Mouse (Mus musculus) cerebellum, adult 9-11 months (tissue): ENCODE measurements around the gene Theg.

ENCODE experiments used
- DNase-seq: peaks from one replicate; pipeline ENCODE4 v3.0.0; 2022

Theg gene

DNA sequence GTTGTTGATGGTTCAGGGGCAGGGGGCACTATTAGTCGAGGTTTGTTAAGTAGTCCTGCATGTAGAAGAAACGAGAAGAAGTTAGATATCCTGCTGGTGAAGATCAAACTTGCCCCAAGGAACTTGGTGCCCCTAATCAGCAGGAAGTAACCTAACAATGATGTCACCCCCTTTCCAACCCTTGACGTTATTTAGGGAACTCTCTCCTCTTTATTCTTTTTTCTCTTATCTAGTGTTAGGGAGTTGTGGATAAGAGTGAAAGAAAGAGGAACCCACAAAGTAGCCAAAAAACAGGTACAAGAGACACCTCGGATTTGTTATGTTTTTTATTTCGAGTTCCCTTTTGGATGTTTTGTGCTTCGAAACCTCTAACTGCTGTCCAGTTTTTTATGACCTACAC is 7.0 kb upstream of the Theg start:
- DNase-seq, result no peak

GRCm38 (mm10) chr10:79590702-79591101 is 3.6 kb upstream of the Theg start:
- DNase-seq, result no peak

DNA sequence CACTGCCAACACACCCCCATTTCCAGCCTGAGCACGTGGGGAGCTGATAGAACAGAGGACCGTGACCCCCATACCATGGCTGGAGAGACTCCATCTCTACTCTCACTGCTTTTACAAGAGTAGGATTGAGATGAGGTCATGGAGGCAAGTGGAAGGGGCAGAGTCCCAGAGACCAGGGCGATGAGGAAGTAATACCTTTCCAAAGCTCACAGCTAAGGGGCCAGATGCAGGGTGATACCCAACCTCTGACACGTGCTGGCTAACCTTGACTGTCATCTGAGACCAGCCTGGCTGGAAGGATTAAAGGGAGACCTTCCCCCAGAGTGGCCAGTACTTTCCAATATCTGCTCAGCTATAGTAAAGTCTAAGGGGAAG is 608 bp upstream of the Theg start:
- no peak for DNase-seq

GRCm38 (mm10) chr10:79586243-79586642 is 888 bp downstream of the Theg start:
- no peak for DNase-seq

GRCm38 (mm10) chr10:79585723-79586122 is 1.4 kb downstream of the Theg start:
- no peak for DNase-seq

DNA sequence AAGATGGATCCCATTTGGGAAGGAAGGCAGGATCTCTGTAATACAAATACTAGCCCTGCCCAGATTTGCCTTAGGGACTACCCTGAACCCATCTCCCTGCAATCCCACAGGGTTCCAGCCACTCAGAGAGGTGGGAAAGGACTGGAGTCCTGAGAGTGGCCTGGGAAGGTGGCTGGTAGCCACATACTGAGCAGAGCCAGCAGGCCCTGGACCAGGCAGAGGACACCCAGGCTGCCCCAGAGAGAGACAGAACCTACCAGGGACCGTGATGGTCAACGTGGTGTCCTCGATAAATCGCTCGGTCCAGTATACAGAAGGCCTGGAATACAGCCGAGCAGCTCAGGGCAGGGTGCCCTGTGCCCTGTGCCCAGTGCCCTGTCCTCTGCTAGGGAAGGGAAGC is 2.0 kb downstream of the Theg start:
- DNase-seq, result no peak

DNA sequence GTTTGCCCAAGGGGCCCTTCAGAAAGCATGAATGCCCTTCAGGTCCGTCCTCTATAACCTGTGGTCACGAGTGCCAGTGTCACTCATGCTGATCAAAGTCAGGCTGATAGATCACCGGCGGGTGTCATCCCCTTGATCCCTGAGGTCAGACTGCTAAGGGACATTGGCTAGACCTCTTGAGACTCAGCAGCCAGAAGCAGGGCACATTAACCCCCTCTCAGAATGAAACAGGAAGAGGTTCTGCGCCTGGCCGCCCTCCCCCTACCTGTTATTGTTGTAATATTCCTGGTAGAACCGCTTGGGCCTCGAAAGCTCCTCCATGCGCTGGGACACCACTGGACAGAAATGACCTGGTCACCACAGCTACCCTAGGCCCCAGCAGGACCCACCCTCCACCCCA is 2.7 kb downstream of the Theg start:
- DNase-seq, result no peak

- DNase-seq, result no peak
Measured at GRCm38 (mm10) chr10:79584021-79584420, 3.1 kb downstream of the Theg start.

- DNase-seq, result no peak
Measured at GRCm38 (mm10) chr10:79581501-79581900, 5.6 kb downstream of the Theg start.

DNA sequence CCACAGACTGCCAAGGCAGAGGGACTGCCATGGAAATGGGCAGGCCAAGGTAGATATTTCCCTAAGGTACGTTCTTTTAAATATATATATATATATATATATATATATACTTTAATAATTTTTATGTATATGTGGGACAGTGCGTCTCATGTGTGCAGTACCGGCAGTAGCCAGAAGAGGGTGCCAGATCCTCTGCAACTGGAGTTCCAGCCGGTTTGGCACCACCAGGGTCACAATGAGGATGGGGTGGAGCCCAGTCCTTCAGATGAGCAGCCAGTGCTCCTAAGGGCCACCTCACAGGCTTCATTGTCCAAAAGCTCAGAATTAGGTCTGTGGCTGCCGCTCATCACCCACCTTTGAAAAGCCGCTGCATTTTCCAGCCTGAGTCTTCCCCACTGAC is 6.3 kb downstream of the Theg start:
- no peak for DNase-seq

DNA sequence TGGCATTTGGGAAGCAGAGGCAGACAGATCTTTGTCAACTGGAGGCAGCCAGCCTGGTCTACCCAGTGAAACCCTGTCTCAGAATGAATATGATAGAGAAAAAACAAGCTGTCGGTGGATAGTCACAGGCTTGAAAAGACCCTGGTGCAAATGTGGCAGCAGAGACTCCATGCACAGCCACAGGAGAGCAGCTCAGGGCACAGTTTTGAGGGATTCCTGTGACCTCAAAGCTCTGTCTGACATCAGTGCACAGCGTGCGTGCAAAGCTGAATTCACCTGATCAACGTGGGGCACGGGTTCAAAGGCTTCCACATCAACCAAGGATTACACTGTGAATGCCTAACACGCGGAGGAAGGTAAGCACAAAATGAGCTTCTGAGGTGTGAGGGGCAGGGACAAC is 6.8 kb downstream of the Theg start:
- no peak for DNase-seq

GRCm38 (mm10) chr10:79579781-79580180 is 7.3 kb downstream of the Theg start:
- DNase-seq, result no peak

DNA sequence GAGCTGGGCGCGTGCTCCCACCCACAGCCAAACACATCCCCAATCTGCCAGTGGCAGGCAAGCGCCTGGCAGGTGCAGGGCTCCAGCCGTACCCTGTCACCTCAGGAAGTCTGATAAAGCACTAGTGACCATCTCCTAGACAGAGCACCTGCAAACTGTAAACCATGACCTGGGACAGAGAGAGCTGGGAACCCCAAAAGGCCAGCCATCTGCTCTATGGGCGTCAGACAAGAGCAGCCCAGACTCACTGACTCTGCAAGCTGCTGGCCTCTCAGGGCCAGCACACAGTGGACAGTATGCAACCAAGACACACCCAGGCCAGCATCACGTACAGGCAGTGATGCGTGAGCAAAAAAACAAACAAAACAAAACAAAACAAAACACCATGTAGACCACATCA is 8.2 kb downstream of the Theg start:
- DNase-seq, result no peak

DNA sequence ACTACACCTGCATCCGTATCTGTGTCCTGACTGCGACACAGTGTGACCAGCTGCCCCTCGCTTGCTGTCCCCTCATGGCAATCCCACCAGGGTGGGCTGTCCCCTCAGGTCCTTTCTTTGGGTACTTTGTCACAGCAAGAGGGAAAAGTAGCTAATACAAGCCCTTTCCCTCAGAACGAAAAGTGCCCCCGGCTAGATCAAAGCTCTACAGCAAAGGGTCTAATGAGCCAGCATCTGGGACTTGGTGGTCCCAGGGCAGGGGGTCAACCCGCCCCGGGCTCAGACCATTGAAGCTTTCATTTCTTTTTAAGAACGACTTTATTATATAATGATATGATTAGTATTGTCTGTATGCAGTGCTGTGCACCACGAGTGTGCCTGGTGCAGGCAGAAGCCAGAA is 8.9 kb downstream of the Theg start:
- DNase-seq, result no peak

GRCm38 (mm10) chr10:79577376-79577775 is 9.8 kb downstream of the Theg start:
- DNase-seq, result no peak

GRCm38 (mm10) chr10:79575754-79576153 is 11.4 kb downstream of the Theg start:
- DNase-seq, result no peak

DNA sequence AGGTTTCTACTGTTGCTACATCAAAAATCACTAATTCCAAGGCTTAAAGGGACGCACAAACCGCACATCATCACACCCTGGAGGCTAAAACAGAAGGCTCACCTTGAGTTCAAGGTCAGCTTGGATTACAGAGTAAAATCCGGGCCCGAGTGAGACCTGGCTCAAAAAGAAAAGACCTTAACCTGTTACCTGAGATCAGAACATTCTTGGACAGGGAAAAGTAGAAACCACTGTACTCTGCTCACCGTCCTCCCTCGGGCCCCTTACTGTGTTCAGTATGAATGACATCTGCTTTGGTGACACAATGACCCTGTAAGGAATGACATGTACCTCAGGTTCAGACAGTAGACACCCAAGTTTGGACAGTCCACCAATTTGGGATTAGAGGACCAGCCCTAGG is 12.3 kb downstream of the Theg start:
- DNase-seq, result no peak

GRCm38 (mm10) chr10:79574350-79574749 is 12.8 kb downstream of the Theg start:
- DNase-seq, result no peak

GRCm38 (mm10) chr10:79573611-79574010 is 13.5 kb downstream of the Theg start:
- no peak for DNase-seq

DNA sequence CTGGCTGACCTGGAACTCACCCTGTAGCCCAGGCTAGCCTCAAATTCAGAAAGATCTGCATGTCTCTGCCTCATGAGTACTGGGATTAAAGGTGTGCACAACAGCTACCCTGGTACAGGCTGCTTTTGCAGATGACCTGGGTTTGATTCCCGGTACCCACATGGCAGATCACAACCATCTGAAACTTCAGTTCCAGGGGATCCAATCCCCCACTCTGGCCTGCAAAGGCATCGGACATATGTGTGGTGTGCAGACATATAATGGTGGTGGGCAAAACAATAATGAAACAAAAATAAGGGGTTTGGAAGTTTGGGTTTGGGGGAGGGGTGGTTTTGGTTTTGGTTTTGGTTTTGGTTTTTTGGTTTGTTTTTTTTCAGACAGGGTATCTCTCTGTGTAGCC is 15.8 kb downstream of the Theg start:
- no peak for DNase-seq

GRCm38 (mm10) chr10:79569921-79570320 is 17.2 kb downstream of the Theg start:
- no peak for DNase-seq

DNA sequence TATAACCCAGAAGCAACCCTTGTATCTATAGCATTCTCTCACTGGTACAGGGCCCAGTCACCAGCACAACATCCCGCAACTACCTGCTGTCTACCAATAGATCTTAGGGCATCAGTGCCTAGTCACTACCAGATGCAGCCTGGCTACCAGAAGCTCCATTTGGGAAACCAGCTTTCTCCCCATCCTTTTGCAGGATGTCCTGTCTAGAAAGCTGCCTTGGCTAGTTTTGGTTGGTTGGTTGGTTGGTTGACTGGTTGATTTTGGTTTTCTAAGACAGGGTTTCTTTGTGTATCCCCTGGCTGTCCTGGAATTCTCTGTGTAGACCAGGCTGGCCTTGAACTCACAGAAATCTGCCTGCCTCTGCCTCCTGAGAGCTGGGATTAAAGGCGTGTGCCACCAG is 27.4 kb downstream of the Theg start:
- DNase-seq, result no peak

- no peak for DNase-seq
Measured at GRCm38 (mm10) chr10:79557496-79557895, 29.6 kb downstream of the Theg start.

GRCm38 (mm10) chr10:79556951-79557350 is 30.2 kb downstream of the Theg start:
- DNase-seq, result no peak

DNA sequence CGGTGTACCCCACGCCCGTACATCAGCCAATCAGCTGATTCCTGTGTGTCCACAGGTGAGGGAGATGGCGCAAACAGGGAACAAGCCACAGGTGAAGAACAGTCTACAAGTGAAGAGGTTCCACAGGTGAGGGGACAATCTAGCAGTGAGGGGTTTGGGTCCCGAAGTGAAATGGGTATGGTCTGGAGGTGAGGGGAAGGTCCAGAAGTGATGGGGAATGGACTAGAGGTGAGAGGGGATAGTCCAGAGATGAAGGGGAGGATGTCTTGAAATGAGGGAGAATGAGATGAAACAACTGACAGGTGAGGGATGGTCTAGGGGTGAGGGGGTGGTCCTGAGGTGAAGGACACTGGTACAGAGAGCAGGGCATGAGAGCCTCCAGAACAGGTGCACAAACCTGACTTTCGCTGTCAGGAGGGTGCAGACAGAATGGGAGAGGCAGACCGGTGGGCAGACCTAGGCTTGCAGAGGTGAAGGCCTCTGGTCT is 31.9 kb downstream of the Theg start:
- no peak for DNase-seq
